Mouse (Mus musculus) gastrocnemius, postnatal 4 days (tissue): ENCODE data around the gene Fam167b. TPM values are rescaled to one million over a fixed set of nuclear protein-coding genes. Genes with fewer than 3 reads are reported as not detected.

ENCODE experiments used
- microRNA-seq: library from miRNA; unstranded; fragments of <30 nt; microRNA quantifications from one replicate; pipeline ENCODE4 v1.2.0, GENCODE M21; 2021
- total RNA-seq, 2 experiments: library from RNA; stranded (reverse); gene quantifications; 2 replicates each; pipeline ENCODE4 v1.2.3; 2021

Gene Fam167b
- total RNA-seq, 2 experiments from 2014 or later = 1.2 to 1.3 TPM

Small RNA genes within 50 kb of the gene (microRNA-seq; reads per million reads assigned to microRNA genes)
- gene Mir8119 = not detected

Other genes starting within 250 kb of the Fam167b start
- gene Rbbp4, start 243.2 kb downstream of the Fam167b start, total RNA-seq = 100 to 1,000 TPM; 166 to 179 TPM
- 10 to 100 TPM; 28.2 to 28.8 TPM for gene Zbtb8os, start 242.9 kb downstream of the Fam167b start, total RNA-seq
- gene Zbtb8a, start 200.4 kb downstream of the Fam167b start, total RNA-seq = 1 to 10 TPM; 6.7 to 7.5 TPM
- gene Zbtb8b, start 137.7 kb downstream of the Fam167b start, total RNA-seq = not detected
- 10 to 100 TPM; 32.2 to 35.2 TPM for gene Bsdc1, start 117.0 kb downstream of the Fam167b start, total RNA-seq
- gene Tssk3, start 87.5 kb downstream of the Fam167b start, total RNA-seq = not detected
- not detected for gene Fam229a, start 87.4 kb downstream of the Fam167b start, total RNA-seq
- 10 to 100 TPM; 63.2 to 63.9 TPM for gene Marcksl1, start 65.0 kb downstream of the Fam167b start, total RNA-seq
- 10 to 100 TPM; 39.5 to 42.1 TPM for gene Hdac1, start 35.8 kb downstream of the Fam167b start, total RNA-seq
- 1 to 10 TPM in 1 of 2 experiments, under 1 TPM in 1; 0.34 to 2.0 TPM for gene Lck, start 4.9 kb downstream of the Fam167b start, total RNA-seq
- gene Eif3i, start 22.1 kb upstream of the Fam167b start, total RNA-seq = 100 to 1,000 TPM; 167 to 176 TPM
- 10 to 100 TPM; 65.2 to 68.4 TPM for gene Tmem234, start 22.1 kb upstream of the Fam167b start, total RNA-seq
- 1 to 10 TPM; 1.6 to 2.7 TPM for gene Dcdc2b, start 35.7 kb upstream of the Fam167b start, total RNA-seq
- gene Iqcc, start 40.5 kb upstream of the Fam167b start, total RNA-seq = 10 to 100 TPM; 13.2 to 13.6 TPM
- 10 to 100 TPM; 44.7 to 51.2 TPM for gene Ccdc28b, start 45.4 kb upstream of the Fam167b start, total RNA-seq
- gene Txlna, start 62.5 kb upstream of the Fam167b start, total RNA-seq = 10 to 100 TPM; 53.7 to 56.0 TPM
- 10 to 100 TPM; 54.4 to 63.4 TPM for gene Kpna6, start 94.2 kb upstream of the Fam167b start, total RNA-seq
- gene Tmem39b, start 118.3 kb upstream of the Fam167b start, total RNA-seq = 1 to 10 TPM; 7.3 to 7.8 TPM
- 10 to 100 TPM; 75.8 to 77.4 TPM for gene Khdrbs1, start 163.8 kb upstream of the Fam167b start, total RNA-seq
- 100 to 1,000 TPM; 406 to 430 TPM for gene Ptp4a2, start 232.7 kb upstream of the Fam167b start, total RNA-seq